Mouse (Mus musculus): Measurements from ENCODE around the gene Kbtbd12.

Kbtbd12 gene

DNA sequence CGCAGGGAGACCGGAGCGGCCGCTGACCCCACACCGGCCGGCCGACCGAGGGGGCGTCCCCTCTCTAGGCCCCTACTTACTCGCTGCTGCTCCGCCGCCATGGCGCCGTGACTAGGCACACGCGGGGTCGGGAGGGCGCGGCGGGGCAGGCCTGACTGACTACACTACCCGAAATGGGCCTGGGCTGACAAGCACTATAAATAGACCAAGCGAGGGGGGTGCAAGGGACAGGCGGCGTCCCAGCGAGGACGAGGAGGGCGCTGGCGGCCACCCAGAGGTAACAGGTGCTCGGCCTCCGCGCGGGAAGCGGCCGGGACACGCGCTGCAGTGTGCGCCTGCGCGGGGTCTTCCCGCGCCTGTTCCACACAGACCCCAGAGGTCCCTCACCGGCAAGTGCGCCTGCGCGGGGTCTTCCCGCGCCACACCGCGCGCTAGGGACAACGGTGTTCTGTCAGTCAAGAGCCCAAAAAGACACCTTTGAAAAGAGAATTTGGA, 10.4 kb downstream of the Kbtbd12 start:
- intact Hi-C loops (cut with DNase I), result no loop called here

DNA sequence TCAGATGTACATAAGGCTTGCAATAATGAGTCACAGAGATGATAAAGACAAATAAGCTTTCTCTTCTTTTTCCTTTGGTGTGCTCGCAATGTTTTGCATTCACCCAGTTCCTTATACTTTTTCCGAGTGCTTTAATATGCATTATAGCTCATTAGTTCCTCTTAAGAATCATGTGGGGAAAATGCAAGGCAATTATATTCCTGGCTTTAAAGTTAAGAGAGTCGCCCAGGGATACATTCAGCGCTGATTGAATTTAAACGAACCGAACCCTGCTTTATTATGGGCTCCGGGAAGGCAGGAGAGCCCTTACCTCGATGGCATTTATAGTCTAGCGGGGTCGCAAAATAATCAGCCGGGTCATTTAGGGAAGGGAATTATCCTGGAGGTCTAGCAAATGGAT, 10.8 kb downstream of the Kbtbd12 start:
- intact Hi-C loops (cut with DNase I), result no loop called here

DNA sequence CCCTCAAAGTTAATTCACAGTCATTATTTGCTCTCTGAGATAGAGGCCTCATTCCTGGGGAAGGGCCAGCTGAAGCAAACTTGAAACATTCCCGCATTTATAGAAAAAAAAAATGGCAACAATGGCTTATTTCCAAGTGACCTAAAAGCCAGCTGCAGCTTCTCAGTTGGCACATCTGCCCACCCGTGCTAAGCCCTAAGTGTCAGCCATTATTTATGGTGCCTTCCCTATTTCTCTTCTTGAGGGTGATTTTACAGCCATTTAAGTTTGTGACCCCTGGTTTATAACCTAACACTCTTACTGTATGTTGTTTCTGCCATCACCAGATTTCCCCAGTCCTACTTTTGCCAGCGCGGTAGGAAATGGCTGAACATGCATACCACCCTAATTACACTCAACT, 11.3 kb downstream of the Kbtbd12 start:
- intact Hi-C loops (cut with DNase I), result no loop called here

DNA sequence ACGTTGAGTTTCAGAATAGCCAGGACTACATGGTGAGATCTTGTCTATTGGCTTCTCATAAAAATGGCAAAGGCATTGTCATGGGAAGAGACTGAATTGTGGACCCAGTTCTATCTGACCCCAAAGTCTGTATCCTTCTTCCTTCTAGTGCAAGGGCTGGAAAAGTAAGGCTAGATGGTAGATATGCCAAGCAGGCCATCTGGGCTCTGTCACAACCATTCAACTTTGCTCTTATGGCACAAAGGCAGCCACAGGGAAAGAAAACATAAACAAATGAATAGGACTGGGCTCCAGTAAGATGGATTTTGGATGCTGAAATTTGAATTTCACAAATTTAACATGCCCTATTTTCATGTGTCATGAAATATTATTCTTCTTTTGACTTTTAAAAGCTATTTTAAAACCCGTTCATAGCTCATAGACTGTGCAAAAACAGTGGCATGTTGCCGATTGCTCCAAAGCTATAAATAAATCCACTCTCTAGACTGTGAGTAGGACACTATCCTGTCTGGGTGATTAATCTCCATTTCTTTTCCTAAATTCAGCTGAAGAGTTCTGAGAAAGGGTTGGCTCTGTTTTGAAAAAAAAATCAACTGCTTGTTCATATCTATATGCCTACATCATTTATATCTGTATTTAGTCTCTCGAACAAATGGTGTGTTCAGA, 15.8 kb downstream of the Kbtbd12 start:
- intact Hi-C loops (cut with DNase I), result no loop called here

DNA sequence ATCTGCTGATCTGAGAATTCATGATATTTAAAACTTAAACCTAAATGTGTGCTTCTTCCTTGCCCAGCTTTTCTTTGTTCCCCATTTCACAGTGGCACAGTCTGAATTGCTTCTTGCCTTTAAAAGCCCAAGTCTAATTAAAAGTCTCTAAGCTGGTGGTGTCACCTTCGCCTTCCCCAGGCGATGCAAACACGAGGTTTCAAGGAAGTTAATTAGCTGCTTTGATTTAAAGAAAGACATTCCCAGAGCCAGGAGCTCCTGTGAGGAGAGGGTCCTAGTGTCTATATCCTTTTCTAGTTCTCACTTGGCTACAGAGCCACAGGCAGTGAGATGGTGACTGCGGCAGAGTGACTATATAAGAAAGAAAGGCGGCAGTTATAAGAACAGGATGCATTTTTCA, 18.2 kb downstream of the Kbtbd12 start:
- intact Hi-C loops (cut with DNase I), result no loop called here

DNA sequence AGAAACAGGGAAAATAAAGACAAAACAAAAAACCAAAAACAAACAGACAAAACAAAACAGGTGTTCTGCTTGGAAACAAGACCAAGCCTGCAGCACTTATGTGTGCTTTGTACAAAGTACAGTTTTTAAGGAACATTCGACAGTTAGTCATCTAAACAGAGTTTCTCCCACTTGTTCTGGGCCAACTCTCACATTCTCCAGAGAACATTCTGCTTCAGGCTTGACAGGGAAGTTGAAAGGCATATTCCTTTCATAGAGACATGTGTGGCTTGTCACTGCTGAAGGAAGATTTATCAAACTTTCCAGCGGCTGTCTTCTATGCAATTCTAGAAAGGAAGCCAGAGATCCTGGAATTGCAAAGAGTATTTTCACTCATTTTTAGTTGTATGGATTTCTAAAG, 22.4 kb downstream of the Kbtbd12 start:
- intact Hi-C loops (cut with DNase I), result no loop called here

DNA sequence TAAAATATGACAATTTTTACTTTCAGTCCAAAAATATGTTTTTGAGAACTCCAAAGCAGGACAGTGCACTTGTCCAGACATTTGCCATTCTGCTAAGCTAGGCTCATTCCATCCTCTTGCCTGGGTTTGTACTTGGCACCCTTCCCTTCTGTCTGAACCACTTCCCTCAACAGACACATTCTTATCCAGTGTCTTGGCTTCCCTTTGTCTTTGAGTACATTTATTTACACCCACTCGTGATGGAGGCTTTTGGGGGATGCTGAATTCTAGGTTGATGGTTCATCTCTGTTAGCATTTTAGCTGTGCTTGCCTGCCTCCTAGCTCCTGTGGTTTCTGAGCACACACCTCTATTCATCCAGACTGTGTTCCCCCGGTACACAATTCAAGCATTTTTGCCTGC, 31.3 kb downstream of the Kbtbd12 start:
- intact Hi-C loops (cut with DNase I), result no loop called here

DNA sequence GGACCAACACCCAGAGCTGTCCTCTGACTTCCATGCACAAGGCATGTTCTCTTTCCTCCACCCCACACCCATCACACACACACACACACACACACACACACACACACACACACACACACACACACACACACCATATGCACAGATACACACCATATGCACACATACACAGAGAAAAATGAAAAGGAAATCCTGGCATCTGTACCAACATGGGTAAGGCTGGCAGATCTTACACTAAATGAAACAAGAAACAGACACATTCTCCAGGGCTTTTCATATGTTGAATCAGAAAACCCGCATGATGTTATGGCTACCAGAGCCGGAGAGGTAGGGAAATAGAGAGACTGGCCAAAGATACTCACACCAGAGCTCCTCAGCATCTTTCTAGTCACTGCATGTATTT, 32.0 kb downstream of the Kbtbd12 start:
- intact Hi-C loops (cut with DNase I), result no loop called here

DNA sequence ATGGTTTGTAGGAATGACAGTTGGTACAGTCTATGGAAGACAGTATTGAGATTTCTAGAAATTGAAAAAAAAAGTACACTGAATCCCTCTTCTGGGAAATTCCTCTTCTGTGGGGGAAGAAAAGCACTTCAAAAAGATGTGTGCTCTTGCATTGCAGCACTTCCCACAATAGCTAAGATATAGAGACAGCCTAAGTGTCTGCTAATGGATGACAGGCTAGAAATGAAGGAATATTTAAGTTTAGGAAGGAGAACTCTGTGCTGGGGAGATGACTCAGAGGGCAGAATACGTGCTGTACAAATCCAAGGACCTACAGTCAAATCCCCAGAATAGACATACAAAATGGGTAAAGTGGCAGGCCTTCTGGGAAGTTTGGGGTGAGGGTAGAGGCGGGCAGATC, 32.5 kb downstream of the Kbtbd12 start:
- intact Hi-C loops (cut with DNase I), result no loop called here

DNA sequence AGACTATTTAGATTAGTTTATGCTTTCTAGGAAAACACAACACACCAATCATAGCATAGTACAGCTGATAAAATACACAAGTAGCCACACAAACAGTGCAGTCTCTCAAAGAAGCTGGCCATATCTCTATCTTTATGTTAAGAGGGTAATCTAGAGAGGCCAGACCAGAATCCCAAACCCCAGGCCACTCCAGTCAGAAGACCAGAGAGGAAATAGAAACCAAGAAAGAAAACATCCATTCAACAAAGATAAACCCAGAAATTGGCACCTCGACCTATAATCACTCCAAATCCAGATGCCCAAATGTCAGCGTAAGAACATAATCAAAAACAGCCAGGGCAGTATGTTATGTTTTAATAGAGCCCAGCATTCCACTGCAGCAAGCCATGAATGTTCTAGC, 41.6 kb downstream of the Kbtbd12 start:
- intact Hi-C loops (cut with DNase I), result no loop called here

DNA sequence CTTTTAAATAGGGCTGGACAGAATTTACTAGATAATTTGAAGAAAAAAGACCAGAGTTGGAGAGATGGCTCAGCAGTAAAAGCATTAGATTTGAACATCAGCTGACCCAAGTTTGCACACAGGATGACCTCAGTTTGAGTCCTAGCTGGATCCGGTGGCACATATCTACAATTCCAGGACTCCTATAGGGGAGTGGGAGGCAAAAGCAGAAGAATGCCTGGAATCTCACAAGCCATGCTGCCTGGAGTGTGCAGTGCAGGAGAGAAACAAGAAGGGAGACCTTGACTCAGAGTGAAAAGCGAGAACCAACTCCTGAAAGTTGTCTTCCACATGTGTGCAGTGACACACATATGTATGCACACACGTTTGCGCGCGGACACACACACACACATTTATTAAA, 45.4 kb downstream of the Kbtbd12 start:
- intact Hi-C loops (cut with DNase I), result no loop called here

DNA sequence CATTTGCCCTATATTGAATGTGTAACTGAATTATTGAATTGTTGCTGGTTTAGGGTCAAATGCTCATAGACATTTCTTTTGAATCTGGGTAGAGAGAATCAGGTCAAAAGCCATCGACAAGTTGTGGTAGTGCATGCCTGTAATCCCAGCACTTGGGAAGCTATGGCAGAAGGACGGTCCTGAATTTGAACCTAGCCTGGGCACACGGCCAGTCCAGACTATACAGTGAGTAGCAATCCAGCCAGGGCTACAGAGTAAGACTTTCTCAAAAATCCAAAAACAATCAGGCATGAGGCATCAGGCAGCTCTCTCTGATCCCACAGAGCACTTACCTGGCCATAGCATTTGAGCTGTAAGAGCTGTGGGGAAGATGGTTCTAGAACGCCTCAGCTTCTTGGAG, 47.5 kb downstream of the Kbtbd12 start:
- intact Hi-C loops (cut with DNase I), result no loop called here

DNA sequence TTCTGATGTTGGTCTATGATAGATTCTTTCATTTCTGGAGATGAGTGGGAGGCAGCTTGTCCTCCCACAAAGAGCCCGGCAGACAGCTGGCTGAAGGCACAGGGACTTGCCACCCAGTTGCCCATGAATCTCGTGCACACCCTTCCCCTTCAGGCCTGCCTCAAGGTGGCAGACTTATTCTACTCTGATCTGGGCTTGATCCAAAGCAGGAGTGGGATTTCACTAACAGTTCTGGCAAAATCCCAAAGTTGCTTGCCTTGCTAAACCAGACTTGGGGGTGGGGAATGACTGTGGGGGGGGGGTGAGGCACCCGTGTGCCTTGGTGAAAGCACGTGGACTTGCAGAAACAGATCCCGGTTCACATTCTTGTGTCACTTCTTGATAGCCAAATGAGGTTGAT, 48.2 kb downstream of the Kbtbd12 start:
- intact Hi-C loops (cut with DNase I), result no loop called here

DNA sequence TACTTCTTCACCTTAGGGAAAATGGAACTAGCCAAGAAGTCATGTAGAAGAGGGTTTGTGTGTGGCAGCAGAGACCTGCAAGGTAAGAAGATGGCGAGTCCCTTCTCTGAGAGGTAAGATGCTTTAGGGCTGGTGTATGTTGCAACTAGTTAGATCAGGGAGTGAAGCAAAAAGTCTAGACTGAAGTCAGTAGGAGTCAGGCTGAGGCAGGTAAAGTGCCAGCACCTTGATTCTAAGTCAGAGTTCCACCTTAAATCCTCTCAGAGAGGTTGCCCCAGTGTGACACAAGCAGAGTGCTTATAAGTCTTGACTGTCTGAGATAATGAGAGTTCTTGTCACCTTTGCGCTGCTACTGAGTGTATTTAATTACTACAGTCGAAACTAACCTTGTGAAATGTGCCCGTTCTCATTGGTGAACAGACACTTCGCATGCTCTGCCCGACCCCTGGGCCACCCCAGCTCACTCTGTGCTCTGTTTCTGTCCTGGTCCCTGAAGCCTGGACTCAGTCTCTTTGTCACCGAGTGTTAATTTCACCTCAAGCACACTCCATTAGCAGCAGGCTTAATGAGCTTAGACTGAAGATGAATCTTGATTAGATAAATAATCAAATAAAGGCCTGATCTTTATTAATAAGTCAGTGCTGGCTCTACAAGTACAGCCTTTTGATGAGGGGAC, 49.0 kb downstream of the Kbtbd12 start:
- intact Hi-C loops (cut with DNase I), result no loop called here

DNA sequence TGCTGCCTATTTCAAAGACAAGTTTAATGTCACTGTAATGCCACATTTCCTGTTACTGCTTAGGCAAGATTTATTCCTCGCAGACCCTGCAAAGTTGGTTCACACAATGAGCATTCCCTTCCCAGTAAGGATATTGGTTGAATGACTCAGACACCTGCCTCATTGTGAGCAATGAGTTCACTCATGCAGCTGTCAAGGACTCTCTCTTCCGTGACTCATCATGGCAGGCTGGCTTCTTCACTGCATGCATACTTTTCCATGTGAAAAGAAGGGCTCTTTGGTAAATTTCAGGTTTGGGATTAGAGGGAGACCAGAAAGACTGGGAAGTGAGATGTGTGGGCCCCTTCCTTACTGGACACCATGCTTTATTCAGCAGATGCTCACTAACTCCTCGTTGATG, 50.7 kb downstream of the Kbtbd12 start:
- intact Hi-C loops (cut with DNase I), result loop anchor here (2.0 kb wide), 1 partner anchor 246 kb away; no protein-coding TSS in a partner anchor

DNA sequence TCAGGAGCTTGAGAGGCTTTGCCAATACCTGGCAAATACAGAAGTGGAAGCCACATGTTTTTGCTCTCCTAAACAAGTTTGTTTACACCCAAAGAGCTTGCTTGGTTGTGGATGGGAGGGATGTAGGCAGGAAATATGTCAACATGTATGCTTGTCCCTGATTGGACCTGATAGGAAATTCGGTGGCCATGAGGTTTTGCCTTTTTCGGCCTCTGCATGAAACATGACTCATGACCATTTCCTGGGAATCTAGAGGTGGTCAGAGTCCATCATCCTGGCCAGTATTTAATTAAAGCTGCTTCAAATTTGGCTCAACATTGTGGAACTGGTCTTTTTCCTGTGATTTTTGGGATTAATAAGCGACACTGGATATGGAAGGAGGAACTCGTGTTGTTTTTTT, 53.8 kb downstream of the Kbtbd12 start:
- intact Hi-C loops (cut with DNase I), result no loop called here

DNA sequence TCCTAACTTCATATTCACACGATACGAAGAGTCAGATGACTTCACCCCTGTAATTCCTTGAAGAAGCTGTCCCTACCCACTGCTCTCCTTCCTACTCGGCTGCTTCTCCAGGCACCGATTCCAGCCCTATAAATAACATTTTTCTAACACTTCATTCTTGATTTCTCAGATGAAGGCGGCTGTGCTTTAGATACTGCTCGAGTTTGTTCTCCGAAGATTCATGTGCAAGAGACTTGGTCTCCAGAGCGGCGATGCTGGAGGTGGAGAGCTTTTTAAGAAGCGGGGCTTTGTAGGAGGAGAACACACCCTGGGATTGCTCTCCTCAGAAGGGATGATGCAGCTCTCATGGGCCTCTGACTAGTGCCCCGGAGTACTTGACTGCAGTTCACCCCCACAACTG, 61.3 kb downstream of the Kbtbd12 start:
- intact Hi-C loops (cut with DNase I), result no loop called here

DNA sequence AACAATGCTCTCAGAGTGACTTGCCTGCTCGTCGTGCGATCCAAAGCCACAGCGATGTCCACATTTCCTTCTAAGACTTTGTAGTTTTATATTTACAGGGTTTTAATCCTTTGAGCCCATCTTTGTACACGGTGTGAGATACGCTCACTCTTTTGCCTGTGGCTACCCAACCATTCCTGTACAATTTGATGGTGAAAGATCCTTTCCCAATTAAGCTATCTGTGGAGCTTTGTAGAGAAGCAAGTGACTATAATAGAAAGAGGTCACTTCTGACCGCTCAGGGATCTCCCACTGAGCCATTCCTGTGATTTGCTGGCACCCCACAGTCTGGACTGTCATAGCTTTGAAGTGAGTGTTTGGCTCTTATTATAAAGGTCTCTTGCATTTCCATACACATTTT, 71.1 kb downstream of the Kbtbd12 start:
- intact Hi-C loops (cut with DNase I), result no loop called here

DNA sequence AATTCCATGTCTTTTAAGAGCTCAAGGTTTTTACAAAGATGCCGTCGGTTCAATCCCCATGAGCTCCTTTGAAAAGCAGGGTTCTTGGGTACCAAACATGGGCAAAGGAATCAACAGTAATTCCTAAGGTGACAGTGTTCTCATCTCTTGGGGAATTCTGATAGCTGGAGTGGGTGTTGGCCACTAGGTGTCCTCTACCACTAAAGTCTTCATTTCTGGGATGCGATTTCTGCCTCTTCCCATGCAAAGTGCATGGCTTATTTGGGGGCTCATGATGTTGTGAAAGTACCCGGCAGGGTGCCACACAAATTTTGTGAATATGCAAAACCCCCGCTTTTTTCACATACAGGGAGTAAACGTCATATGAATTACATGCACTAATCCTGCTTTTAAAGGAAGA, 72.7 kb downstream of the Kbtbd12 start:
- intact Hi-C loops (cut with DNase I), result no loop called here

DNA sequence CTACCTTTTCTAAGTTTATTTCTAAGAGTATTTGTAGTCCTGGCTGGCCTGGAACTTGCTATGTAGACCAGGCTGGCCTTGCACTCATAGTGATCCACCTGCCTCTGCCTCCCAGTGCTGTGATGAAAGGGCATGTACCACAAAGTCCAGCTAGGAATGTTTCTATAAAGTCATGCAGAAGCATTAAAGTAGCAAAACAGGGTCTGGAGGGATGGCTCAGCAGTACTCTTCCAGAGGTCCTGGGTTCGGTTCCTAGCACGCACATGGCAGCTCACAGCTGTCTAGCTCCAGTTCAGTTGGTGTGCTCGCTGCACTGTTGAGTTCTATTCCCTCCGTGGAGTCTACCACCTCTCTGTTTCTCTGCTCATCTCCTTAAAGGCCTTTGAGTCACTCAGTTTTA, 77.6 kb downstream of the Kbtbd12 start:
- intact Hi-C loops (cut with DNase I), result loop anchor here (5.0 kb wide), 1 partner anchor 272 kb away; no protein-coding TSS in a partner anchor

DNA sequence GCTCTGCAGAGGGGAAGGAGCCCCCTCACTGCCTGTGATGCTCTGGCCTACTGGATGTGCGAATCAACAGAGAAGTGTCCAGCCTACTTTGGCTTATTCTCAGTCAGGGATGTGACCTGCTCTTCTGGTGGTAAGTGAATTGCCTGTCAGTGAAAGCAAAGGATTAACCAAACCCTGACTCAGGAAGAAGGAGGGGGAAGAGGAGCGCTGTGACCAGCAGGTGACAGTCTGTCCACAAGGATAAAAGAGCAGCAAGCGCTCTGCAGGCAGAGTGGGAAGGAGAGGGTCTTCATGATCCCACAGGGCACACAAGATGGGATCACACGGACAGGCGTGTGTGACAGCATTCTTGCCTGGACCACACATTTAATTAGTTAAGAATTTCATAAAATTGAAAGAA, 78.1 kb downstream of the Kbtbd12 start:
- intact Hi-C loops (cut with DNase I), result loop anchor here (5.0 kb wide), 1 partner anchor 273 kb away; no protein-coding TSS in a partner anchor

DNA sequence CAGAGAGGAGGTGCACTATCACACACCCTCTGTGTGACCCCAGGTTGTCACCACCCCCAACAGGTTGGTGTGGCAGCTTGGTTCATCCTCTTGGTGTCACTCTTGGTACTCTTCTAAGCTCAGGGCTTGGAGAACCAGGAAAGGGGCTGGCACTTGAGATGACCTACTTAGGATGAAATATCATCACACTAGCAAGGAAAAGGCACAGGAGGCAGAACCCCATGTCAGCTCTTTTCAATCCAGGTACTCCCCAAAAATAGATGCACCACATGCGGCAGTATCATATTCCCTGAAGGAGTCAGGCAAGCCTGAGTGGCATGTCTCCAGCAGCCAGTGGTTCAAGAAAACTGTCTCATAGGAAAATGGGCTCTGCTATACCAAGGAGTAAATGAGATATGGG, 79.7 kb downstream of the Kbtbd12 start:
- intact Hi-C loops (cut with DNase I), result no loop called here

DNA sequence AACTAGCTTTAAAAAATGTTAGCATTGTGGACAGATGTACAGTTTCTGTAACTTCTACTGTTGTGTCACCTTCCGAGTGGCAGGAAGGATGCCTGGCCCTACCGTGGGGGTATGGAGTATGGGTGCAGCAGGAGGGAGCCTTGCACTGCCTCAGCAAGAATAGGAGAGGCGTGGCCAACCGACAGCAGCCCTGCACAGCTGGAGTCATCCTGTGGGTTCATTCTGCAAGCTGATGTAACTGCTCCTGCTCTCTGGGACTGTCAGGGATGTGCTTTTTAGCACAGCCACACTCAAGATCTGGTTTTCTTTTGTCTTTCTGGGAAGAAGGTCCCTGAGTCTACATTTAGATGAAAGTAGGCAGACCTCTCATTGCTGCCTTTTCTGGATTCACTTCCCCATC, 80.2 kb downstream of the Kbtbd12 start:
- intact Hi-C loops (cut with DNase I), result no loop called here

Data from adrenal gland (tissue).